Mouse (Mus musculus) WW6 (cell line): Measurements from ENCODE around the gene H2-Q10.
"Not testable (repeated sequence)": the region's sequence is repeated elsewhere in the genome, so short reads cannot be mapped to it uniquely, and the experiment has no call there.

Experiments used
- DNase-seq: peaks from one replicate; pipeline ENCODE4 v3.0.0-alpha.2; 2013; ENCODE audit warnings: low read depth, low spot score

Gene H2-Q10

GRCm38 (mm10) chr17:35469842-35470751 is at the start of gene H2-Q10:
Gene H2-Q10 (plus strand): TSS chr17:35470089.
- no peak for DNase-seq

- not testable (repeated sequence) for DNase-seq
Observed at GRCm38 (mm10) chr17:35420206-35420810, 49.6 kb upstream of the H2-Q10 start.

- DNase-seq: not testable (repeated sequence)
Observed at GRCm38 (mm10) chr17:35421331-35421730, 48.6 kb upstream of the H2-Q10 start.

GRCm38 (mm10) chr17:35422360-35422759 is 47.5 kb upstream of the H2-Q10 start:
- DNase-seq: not testable (repeated sequence)

- not testable (repeated sequence) for DNase-seq
Observed at GRCm38 (mm10) chr17:35423131-35423810, 46.6 kb upstream of the H2-Q10 start.

GRCm38 (mm10) chr17:35424106-35424505 is 45.8 kb upstream of the H2-Q10 start:
- not testable (repeated sequence) for DNase-seq

GRCm38 (mm10) chr17:35424624-35425416 is 45.1 kb upstream of the H2-Q10 start, which contains the start of gene H2-Q6:
Gene H2-Q6 (plus strand): TSS chr17:35424850.
- DNase-seq: not testable (repeated sequence)

- DNase-seq: not testable (repeated sequence)
Observed at GRCm38 (mm10) chr17:35425474-35425873, 44.4 kb upstream of the H2-Q10 start.

- not testable (repeated sequence) for DNase-seq
Observed at GRCm38 (mm10) chr17:35428883-35429282, 41.0 kb upstream of the H2-Q10 start.

- not testable (repeated sequence) for DNase-seq
Observed at GRCm38 (mm10) chr17:35430671-35431070, 39.2 kb upstream of the H2-Q10 start.

- not testable (repeated sequence) for DNase-seq
Observed at GRCm38 (mm10) chr17:35432167-35432566, 37.7 kb upstream of the H2-Q10 start.

GRCm38 (mm10) chr17:35434836-35435235 is 35.1 kb upstream of the H2-Q10 start:
- DNase-seq: not testable (repeated sequence)

- DNase-seq: not testable (repeated sequence)
Observed at GRCm38 (mm10) chr17:35435577-35435976, 34.3 kb upstream of the H2-Q10 start.

GRCm38 (mm10) chr17:35437386-35437936 is 32.4 kb upstream of the H2-Q10 start:
- DNase-seq: not testable (repeated sequence)

GRCm38 (mm10) chr17:35438395-35438794 is 31.5 kb upstream of the H2-Q10 start:
- not testable (repeated sequence) for DNase-seq

GRCm38 (mm10) chr17:35438885-35439284 is 31.0 kb upstream of the H2-Q10 start, which contains the start of gene H2-Q7:
Gene H2-Q7 (plus strand): TSS chr17:35439155.
- not testable (repeated sequence) for DNase-seq

- not testable (repeated sequence) for DNase-seq
Observed at GRCm38 (mm10) chr17:35439295-35439747, 30.6 kb upstream of the H2-Q10 start.

GRCm38 (mm10) chr17:35439925-35440645 is 29.8 kb upstream of the H2-Q10 start:
- DNase-seq: not testable (repeated sequence)

GRCm38 (mm10) chr17:35442376-35442775 is 27.5 kb upstream of the H2-Q10 start:
- DNase-seq: not testable (repeated sequence)

GRCm38 (mm10) chr17:35444510-35444909 is 25.4 kb upstream of the H2-Q10 start:
- DNase-seq: not testable (repeated sequence)
